Mouse (Mus musculus) ES-Bruce4 (cell line): ENCODE results near the gene Dqx1.

Experiments
- CTCF ChIP-seq: IDR thresholded peaks from one replicate; pipeline ENCODE4 v1.8.1; 2011; ENCODE audit warnings: low read depth, low read length
- EP300 ChIP-seq: IDR thresholded peaks from 2 replicates; pipeline ENCODE4 v1.6.1; 2011; ENCODE audit warnings: low read depth, low read length; ENCODE audit not compliant: insufficient read depth
- POLR2A ChIP-seq: IDR thresholded peaks from one replicate; pipeline ENCODE4 v1.8.1; 2011; ENCODE audit warnings: low read length; ENCODE audit not compliant: insufficient read depth

- no peak for TF ChIP-seq POLR2A
- no peak for TF ChIP-seq CTCF
- no peak for TF ChIP-seq EP300
Measured at GRCm38 (mm10) chr6:83086121-83087035, 28.7 kb downstream of the Dqx1 start, which contains the start of gene Lbx2.
